Mouse (Mus musculus) left cerebral cortex, adult 11 months (tissue): ENCODE results near the gene Kmt2b.

Experiments used
- DNase-seq: peaks from one replicate; pipeline ENCODE4 v3.0.0; 2022; ENCODE audit warnings: low spot score

The Kmt2b gene

GRCm38 (mm10) chr7:30534633-30535577, 53.6 kb downstream of the Kmt2b start, which contains the start of gene Arhgap33:
Arhgap33 (minus strand) TSS chr7:30535060.
- peak; percentile 96 for DNase-seq

GRCm38 (mm10) chr7:30533941-30534632, 54.4 kb downstream of the Kmt2b start:
- no peak for DNase-seq

- no peak for DNase-seq
Measured at GRCm38 (mm10) chr7:30532931-30533330, 55.6 kb downstream of the Kmt2b start.

GRCm38 (mm10) chr7:30531291-30531815, 57.2 kb downstream of the Kmt2b start:
- peak; percentile 64 for DNase-seq

GRCm38 (mm10) chr7:30526981-30527380, 61.5 kb downstream of the Kmt2b start:
- DNase-seq, result no peak

- DNase-seq, result no peak
Measured at GRCm38 (mm10) chr7:30526399-30526798, 62.1 kb downstream of the Kmt2b start.

- no peak for DNase-seq
Measured at GRCm38 (mm10) chr7:30525954-30526353, 62.6 kb downstream of the Kmt2b start.

GRCm38 (mm10) chr7:30524487-30524886, 64.0 kb downstream of the Kmt2b start:
- DNase-seq, result no peak

- no peak for DNase-seq
Measured at GRCm38 (mm10) chr7:30522871-30523270, 65.7 kb downstream of the Kmt2b start.

GRCm38 (mm10) chr7:30520856-30521255, 67.7 kb downstream of the Kmt2b start:
- DNase-seq, result no peak

GRCm38 (mm10) chr7:30520396-30520795, 68.1 kb downstream of the Kmt2b start:
- DNase-seq, result no peak
